Mouse (Mus musculus) ovary, postnatal 14 days (tissue): ENCODE data around the gene Trmt10c.
A peak's percentile ranks its signal among the peaks of the same experiment; 100 is the strongest.

Experiments used
- DNase-seq: peaks from one replicate; pipeline ENCODE4 v3.0.0; 2022; ENCODE audit warnings: low spot score

The Trmt10c gene

DNA sequence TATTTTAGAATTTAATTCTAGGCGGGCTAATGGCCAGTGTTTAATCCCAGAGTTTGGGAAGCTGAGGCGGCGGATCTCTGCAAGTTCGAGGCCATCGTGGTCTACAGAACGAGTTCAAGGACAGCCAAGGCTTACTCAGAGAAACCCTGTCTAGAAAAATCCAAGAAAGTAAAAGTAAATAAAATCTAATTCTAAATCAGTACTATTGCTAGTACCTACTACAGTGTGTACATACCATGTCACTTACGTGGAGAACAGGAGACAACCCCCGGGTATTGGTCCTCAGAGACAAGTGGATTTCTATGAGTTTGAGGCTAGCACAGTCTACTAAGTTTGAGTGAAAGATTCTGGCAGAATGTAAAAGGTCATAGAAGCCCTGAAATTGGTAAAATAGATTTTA is 471 bp upstream of the Trmt10c start:
- no peak for DNase-seq

DNA sequence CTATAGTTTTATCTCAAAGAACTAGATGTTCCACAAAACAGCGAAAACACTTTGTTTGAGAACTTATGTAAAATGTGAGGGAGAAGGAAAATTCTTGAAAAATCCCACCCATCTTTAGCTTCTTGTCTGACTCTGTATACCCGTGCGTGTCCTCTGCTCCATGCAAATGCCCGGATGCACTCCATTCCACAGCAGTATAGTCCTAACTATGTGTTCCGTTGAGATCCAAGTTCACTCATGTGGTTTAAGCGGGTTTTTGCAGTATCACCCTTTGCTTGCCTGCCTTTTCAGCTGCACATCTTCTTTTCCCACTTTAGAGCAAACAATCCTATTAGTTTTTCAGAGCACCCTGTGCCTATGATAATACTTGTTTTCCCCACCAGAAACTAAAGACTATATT is 1.1 kb downstream of the Trmt10c start:
- DNase-seq = no peak

DNA sequence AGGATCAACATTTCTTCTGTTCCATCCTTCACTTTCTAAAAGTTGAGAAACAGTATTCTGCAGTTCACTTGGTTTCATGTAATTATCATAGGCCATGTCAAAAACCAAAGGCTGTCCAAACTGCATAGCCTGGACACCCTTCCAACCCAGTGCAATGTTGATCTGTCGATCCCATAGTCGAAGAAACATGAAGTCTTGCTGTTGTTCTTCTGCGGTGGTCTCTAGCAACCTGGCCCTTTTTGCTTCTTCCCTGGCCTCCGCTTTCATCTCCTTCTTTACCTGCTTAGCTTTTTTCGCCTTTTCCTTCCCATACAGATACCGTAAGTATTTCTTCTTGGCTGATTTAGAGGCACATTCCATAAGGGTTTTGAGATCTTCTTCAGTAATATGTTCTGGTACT is 3.1 kb downstream of the Trmt10c start:
- no peak for DNase-seq

DNA sequence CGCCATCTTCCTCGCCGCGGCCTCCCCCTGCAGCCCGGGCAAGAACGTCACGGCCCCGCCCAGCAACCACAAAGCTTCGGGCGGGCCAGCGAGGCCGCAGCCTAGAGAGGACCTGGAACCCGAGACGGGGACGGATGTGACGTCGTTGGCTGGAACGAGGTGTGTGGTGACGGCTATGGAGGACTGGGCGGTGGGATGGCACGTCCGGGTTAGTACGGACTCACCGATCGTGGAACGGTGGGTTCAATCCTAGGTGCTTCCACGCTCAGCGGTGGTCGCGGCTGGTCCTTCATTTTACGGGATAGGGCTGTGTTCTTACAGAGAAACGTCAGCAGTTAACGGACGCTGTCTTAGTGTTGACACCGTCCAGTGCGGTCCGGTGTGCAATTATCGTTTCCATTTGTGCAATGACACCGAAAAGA is 7.9 kb downstream of the Trmt10c start, which contains the start of gene Pcnp:
Gene Pcnp (minus strand): TSS at position 79 of the 422 bp plus-strand sequence.
- peak; percentile 96 for DNase-seq

DNA sequence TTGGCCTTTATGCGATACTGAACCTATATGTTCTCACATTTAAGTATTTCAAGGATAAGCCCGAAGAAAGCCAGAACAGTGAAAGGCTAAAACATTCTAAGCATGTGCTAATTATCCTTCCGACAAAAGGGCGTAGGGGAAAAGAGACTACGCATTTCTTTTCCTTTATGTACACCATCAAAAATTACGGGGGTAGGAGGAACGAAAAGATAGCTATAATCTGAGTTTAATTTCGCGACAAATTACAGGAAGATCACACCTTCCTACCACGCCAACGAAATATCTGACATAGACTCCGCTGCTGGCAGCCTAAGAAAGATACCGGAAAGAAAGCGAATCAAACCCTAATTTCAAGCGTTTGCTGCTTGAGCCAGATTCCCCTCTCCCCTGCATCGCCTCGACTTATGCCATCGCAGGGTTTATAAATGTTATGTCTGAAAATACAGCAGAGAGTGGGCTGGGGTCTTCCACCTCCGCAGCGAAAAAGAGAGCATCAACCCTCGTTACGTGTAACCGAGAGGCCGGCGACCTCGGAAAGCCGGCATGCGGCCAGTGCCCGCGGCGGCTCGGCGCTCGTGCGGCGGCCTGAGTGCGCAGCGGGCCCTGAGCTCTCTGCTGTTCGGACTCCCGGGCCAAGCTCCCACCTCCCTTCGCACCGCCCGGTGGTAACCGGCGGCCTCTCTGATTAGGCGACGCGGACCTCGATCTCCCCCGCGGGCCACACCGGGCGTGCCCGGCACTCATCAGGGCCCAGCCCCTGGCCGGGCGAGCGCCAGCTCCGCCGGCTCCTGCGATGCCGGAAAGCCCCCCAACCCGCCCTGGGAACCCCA is 8.7 kb downstream of the Trmt10c start:
- peak; percentile 44 for DNase-seq

DNA sequence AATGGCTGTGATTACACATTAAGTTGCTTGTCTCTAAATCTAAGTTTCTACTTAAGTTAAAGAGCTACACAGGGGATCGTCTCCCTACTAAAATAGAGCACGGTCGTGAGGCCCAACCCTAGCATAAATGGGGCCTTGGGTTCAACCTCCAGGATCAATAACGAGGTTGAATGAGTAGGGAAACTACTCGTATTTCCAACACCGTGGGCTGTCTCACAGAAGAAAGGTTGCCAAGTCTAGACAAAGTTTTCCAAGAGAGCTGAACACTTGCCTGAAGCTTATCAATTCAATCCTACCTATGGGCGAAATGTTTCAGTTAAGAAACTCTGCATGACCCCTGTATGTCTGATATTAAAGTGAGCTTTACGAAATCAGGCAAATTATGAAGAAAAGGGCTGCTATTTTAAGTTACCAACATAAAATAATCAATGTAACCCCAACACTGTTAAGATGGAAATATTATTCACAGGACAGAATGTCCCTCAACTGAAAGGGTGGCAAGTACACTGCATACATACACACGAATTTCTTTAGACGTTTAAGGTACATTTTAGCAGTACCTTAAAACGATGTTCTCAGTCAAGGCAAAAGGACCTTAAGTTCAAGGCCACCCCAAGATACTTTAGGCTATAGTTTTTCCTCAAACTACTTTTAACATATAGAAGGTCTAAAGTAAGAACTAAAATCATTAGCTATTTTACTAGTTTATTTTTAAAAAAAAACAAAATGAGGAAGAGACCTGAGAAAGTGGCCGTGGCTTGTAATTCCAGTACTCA is 9.6 kb downstream of the Trmt10c start:
- no peak for DNase-seq

DNA sequence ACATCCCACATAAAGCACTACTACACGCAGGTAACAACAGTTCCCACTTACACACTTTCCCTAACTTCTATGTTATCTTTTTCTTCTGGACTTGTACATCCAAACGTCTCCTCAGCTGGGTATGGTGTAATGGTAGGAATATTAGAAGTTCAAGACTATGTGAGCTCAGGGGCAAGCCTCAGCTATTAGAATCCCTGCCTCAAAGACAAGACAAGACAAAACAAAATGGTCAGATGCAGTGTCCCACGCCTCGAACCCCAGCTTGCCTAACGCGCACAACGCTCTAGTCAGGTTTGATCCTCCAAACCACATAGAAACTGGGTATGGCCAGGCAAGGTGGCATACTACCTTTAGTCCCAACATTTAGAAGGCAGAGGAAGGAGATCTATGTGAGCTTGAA is 18.0 kb downstream of the Trmt10c start:
- no peak for DNase-seq

DNA sequence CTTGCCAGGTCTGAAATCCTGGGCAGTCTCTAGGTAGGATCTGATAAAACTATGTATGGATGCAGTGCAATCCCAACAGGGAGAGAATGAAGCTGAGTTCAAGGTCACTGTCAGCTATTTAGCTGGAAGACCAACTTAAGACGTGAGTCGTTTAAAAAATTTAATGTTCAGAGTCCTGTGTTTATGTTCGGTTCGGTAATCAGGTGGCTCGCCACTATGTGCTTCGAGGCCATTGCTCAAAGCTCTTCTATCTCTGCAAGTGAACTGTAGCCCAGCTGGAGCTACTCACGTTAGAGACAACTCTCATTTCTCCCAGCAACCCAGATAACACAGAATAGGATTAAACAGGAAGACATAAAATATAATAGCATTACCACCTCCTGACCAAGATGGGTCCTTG is 23.5 kb downstream of the Trmt10c start:
- DNase-seq = no peak

DNA sequence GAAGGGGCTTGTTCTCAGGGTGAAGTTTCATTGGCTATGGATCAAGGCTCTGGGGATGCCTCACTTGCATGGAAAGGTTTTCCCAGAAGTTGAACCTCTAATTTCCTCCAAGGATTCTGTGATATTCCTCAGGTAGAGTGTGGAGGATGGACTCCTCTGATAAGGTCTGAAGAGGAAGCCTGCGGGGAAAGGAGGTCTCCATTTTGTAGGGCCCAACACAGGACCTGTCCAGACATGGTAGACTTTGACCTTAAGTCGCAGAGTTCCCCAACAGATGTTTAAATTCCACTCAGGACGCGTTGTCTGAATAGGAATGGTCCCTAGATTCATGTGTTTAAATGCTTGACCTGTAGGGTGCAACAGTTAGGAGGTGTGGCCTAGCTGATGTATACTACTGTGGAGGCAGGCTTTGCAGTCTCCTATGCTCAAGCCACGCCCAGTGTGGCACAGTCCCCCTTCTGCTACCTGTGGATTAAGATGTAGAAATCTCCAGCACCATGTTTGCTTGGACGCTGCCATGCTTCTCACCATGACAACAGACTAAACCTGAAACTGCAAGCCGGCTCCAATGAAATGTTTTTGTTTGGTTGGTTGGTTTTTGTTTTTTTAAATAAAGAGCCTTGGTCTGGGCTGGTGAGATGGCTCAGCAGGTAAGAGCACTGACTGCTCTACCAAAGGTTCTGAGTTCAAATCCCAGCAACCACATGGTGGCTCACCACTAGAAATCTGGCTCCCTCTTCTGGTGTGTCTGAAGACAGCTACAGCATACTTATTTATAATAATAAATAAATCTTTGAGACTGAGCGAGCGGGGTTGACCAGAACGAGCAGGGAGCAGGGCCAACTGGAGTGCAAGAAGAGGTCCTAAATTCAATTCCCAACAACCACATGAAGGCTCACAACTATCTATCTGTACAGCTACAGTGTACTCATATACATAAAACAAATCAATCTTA is 24.6 kb downstream of the Trmt10c start:
- DNase-seq = no peak

DNA sequence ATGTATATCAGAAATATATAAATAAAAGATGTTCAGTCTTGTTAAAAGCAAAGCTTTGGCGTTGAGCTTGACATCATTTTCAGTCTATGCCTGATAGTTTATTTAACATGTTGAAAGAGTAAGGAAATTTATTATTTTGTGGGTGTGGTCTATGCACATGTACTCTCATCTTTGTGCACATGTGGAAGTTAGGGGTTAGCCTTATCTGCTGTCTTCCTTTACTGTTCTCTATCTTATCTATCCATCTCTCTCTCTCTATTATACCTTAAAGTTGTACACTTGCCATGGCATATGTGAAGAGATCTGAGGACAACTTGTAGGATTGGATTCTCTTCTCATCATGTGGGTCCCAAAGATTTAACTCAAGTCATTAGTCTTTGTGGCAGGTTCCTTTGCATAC is 28.8 kb downstream of the Trmt10c start:
- DNase-seq = no peak

DNA sequence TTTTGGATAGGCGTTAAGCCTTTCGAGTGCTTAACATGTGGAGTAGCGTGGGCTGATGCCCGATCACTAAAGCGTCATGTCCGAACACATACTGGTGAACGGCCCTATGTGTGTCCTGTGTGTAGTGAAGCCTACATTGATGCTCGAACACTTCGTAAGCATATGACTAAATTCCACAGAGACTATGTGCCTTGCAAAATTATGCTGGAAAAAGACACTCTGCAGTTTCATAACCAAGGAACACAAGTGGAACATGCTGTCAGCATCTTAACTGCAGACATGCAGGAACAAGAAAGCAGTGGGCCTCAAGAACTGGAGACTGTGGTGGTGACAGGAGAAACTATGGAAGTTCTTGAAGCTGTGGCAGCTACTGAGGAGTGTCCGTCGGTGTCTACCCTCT is 30.8 kb downstream of the Trmt10c start:
- DNase-seq = no peak

DNA sequence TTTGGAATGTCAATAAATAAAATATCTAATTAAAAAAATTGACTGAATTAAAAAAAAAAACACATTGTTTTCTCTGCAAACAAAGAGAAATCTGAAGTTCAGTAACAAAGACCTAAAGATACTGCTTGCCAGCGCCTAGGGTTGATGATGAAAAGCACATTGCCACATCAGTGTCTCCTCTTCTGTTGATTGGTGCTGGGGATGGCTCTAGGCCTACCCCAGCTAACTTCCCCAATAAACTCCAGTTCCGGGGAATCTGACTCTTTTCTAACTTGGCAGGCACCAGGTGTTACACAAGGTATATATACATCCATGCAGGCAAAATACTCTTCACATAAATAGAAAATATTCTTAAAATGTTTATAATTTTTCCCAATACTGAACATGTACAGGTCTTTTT is 43.4 kb downstream of the Trmt10c start:
- no peak for DNase-seq

DNA sequence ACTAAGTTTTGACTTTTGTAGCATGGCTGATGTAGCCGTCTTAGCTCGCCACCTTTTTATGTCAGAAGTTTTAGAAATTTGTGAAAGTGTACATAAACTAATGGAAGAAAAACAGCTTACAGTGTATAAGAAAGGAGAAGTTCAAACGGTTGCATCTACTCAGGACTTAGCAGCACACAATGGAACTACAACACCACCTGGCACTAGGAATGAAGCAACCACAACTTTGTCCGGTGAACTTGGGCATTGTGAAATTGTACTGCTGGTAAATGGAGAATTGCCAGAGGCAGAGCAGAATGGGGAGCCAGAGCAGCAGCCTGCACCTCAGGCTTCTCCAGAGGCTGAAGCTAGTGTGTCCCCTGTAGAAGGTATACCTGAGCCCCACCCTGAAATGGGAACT is 47.3 kb downstream of the Trmt10c start:
- no peak for DNase-seq

DNA sequence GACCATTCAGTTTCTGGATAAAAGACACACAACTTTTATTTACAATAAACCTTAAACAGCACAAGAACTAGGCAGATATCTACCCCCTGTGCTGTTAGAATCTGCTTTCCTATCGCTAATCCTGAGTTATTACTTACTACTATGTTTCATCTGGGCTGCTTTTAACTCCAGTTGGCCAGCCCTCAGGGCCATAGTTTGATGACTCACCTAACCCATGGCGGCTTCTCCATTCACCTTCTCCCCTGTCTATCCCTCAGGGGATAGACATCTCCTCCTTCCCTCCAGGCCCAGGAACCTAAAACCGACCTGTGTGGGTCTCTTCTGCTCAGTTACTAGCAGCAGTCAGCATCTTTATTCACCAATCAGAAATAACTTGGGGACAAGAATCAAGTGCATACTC is 51.6 kb downstream of the Trmt10c start:
- no peak for DNase-seq
